Mouse (Mus musculus) liver, embryonic 14.5 days (tissue): Measurements from ENCODE around the gene C130073F10Rik.
"Not testable (repeated sequence)": the region's sequence is repeated elsewhere in the genome, so short reads cannot be mapped to it uniquely, and the experiment has no call there.

ENCODE experiments used
- CTCF ChIP-seq: IDR thresholded peaks from 2 replicates; pipeline ENCODE4 v1.5.1; 2016; ENCODE audit warnings: antibody characterized with exemption, low read depth, control low read depth
- EP300 ChIP-seq: IDR thresholded peaks from 2 replicates; pipeline ENCODE4 v1.6.1; 2016; ENCODE audit warnings: antibody characterized with exemption, low read depth

- not testable (repeated sequence) for TF ChIP-seq CTCF, EP300
These were observed 17.9 kb downstream of the C130073F10Rik start for GRCm38 (mm10) chr4:101875687-101876086.
